Mouse (Mus musculus) brain, embryonic 18.5 days (tissue): ENCODE data around the gene Smlr1.
A peak's percentile ranks its signal among the peaks of the same experiment; 100 is the strongest.

ENCODE experiments used
- DNase-seq: peaks from one replicate; pipeline ENCODE4 v3.0.0-alpha.2; 2012; ENCODE audit warnings: low read depth, low spot score

The Smlr1 gene

GRCm38 (mm10) chr10:25535891-25536331, at the start of gene Smlr1:
TSS of gene Smlr1 (minus strand) at chr10:25536267.
- no peak for DNase-seq

DNA sequence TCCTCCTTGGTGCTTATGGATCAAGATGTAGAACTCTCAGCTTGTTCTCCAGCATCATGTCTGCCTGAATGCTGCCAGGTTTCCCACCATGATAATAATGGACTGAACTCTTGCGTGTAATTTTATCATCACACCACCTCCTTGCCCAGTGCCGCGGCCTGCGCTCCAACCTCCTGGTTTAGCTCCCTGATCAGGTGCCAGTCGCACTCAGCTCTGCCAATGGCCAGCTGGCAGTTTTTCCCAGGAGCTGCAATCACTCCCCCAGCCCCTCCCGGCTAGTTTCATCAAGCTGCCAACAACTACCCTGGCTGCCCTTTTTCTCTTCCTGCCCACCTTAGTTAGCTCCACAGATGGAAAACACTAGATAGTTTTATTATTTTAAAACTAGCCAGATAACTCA, 48.8 kb upstream of the Smlr1 start:
- no peak for DNase-seq

GRCm38 (mm10) chr10:25580066-25580465, 44.0 kb upstream of the Smlr1 start:
- DNase-seq = no peak

GRCm38 (mm10) chr10:25571319-25572240, 35.5 kb upstream of the Smlr1 start:
- DNase-seq = no peak

GRCm38 (mm10) chr10:25552936-25553335, 16.9 kb upstream of the Smlr1 start:
- no peak for DNase-seq

DNA sequence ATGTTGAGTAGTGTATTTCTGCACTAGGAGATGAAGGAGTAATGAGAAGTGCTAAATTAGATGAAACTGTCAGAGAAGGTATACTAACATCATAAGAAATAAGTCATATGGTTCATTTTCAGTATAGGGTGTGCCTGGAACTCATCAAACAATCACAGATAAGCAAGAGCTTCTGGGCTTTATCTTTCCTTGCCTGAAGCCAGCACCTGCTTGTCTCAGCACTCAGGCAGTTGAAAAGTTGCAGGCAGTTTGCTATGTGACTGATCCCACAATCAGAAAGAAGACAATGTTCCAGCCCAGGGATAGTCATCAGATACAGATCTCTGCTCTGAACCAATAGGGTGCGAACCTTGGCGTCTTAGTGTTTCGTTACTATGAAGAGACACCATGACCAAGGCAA, 5.0 kb upstream of the Smlr1 start:
- DNase-seq = no peak

- DNase-seq = no peak
Observed at GRCm38 (mm10) chr10:25539771-25540168, 3.7 kb upstream of the Smlr1 start.

DNA sequence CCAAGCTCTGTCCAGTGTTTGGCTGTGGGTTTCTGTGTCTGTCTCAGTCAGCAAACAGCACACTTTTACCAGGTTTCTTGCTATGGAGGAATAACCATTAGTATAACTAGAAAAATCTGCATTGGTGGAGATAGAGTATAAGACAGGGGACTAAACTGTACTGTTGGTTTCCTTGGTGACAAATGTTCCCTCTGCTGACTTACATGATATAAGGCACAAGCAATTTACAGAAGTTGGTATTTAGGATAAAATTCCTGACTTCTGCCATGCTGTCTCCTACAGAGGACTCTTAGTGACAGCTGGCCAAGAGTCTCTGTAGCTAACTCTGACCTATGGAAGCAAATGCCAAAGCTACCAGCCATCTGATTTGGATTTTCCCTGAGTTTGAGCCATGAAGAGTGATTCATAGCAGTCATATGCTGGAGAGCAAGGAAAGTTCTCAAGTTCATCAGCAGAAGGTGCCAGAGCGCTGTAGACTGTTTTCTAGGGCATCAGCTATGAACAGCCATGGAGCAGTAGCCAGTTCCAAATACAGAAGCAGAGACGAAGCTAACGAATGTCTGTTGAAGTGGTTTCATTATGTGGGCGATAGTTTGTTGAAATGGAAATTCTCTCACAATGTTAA, 3.2 kb upstream of the Smlr1 start:
- peak; percentile 36 for DNase-seq

GRCm38 (mm10) chr10:25538738-25539137, 2.7 kb upstream of the Smlr1 start:
- DNase-seq = no peak

DNA sequence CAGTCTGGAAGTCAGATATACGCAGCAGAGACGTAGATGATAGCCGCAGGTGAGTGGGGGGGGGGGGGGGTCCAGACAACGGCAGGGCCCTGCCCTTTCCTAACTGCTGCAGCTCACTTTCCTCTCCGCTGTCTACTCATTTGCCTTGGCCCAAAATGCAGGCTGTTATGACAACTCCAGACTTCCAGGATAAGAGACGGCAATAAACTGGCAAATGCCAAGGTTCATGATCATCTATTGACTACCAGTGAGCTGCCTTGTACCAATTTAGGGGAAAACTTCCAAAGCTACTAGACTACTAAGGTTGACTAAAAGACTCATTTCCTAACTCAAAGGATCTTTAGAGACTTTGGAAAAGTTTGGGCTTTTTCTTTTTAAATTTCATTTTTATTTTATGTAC, 554 bp upstream of the Smlr1 start:
- DNase-seq = no peak

DNA sequence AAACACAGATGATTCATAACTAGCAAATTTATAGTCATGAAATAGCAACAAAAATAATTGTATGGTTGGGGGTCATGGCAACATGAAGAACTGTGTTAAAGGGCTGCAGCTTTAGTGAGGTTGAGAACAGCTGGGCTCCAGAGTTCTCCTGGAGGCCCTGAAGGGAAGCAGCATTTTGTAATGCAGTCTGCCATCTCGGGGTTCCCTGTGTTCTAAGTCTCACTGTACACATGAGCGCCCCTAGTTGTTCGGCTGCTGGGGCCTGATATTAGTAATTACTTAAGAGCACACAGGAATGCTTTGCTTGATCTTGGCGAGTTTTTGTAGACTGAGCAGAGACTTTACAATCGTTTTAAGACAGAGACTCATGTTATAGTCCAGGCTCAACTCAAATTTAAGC, 1.6 kb downstream of the Smlr1 start:
- DNase-seq = no peak

DNA sequence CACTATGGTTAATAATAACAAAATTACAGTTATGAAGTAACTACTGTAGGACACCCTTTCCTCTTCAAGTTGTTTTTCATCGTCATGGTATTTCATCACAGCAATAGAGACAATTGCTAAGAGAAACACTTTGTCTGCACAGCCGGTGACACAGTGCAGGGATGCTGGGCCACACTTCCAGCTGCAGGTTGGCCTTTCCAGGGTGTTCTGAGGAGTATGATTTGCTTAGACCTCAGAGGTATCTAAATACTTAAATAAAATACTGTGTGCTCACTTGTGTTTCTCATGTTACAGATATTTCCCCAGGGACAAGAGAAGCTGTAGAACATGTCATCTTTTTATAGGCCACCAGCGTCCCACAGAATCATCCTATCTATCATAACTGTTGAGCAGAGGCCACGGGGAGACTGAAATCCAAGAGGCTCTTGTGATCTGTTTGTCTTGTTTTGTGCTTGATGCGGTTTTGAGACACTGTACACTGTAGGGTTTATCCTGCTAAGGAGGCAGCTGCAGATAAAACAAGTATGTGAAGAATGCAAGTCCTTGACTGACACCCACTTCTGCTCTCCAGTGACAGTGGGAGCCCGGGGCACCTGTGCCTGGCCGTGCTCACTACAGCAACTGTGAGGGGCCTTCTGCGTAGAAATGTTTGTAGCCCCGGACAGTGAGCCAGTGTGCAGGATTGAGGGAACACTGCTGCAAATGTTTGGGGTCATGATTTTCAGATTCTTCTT, 2.4 kb downstream of the Smlr1 start:
- DNase-seq = no peak

DNA sequence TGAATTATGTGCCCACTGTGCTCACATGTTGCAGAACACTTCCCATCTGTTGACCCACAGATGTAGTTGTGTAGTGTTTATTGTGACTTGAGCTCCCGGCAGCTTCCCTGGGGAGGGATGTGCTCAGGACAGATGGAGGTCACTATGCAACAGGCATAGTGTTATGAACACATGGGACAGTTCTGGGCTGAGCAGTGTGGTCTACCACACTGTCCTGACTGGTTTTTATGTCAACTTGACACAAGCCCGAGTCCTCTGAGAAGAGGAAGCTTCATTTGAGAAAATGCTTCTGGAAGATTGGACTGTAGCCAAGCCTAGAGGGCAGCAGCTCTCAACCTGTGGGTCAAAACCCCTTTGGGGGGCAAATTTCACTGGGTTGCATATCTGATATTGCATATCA, 3.0 kb downstream of the Smlr1 start:
- DNase-seq = no peak

DNA sequence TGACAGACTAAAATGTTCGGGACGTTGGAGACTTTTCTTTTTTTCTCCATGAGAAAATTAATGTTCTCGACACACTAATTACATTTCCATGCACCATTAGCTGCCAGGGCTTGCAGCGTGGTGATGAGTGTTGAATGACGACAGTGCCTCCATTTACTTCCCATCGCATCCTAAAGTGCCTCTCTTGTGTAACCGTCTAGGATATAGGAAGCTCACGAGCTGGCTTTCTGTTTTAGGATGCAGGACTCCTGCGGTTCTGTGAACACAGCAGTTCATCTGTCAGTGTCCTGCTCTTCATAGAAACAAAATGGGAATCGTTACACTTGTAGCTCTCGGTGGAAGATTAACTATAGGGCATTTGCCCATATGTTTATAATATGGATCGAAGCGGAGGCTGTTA, 4.7 kb downstream of the Smlr1 start:
- DNase-seq = no peak

GRCm38 (mm10) chr10:25527126-25527525, 8.9 kb downstream of the Smlr1 start:
- no peak for DNase-seq

GRCm38 (mm10) chr10:25526622-25527021, 9.4 kb downstream of the Smlr1 start:
- DNase-seq = no peak

GRCm38 (mm10) chr10:25526156-25526555, 9.9 kb downstream of the Smlr1 start:
- DNase-seq = no peak

GRCm38 (mm10) chr10:25523727-25524126, 12.3 kb downstream of the Smlr1 start:
- no peak for DNase-seq

- DNase-seq = no peak
Observed at GRCm38 (mm10) chr10:25520428-25520827, 15.6 kb downstream of the Smlr1 start.

DNA sequence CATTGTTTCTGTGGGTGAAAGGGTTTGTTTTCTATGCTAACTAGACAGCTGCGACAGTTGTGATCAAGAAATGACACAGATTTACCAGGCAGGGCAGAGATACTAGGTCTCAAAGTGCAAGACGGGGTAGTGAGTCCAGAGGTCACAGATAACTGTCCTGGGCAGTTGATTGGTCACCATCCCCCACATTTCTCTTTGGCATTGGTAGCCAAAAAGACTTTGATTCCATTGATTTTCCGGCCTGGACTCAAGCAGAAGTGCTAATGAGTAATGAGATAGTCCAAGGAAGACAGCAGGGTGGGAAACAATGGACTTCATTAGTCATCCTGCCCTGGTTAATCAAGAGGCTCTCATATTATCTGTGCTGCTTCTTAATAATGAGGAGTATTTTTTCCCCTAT, 16.1 kb downstream of the Smlr1 start:
- no peak for DNase-seq

DNA sequence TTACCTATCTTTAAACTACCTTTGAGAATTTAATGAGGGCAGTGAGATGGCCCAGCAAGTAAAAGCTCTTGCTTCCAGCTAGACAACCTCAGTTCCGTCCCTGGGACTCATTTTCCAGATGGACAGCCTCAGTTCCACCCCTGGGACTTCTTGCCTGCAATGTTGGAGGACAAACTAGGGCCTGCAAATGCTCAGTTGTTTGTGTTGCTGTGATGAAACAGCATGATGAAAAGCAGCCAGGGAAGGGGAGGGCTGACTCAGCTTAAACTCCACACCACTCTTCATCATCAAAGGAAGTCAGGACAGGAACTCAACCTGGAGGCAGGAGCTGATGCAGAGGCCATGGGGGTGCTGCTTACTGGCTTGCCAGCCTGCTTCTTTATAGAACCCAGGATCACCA, 22.2 kb downstream of the Smlr1 start:
- DNase-seq = no peak

DNA sequence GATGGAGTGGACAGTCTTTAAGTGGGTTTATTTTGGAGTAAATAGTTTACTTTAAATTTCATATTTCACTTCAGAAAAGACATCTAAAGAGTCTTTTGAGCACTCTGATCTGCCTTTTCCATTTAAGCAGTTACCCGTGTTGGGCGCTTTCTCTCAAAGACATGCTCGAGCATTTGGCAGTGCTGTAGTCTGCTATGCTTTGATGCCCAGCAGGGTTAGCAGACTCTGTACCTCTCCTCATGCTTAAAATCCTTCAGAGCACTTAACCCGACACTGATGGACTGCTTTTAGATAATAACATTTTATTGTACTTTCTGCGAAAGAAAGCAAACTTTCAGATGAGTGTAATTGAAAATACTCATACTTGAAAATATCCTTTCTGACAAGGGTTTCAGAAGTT, 32.8 kb downstream of the Smlr1 start:
- DNase-seq = no peak
